Mouse (Mus musculus) layer of hippocampus, postnatal 36 days (tissue): ENCODE measurements around the gene Lce1g. TPM values are rescaled to one million over a fixed set of nuclear protein-coding genes. Genes with fewer than 3 reads are reported as not detected.

Experiments
- DNase-seq, 2 experiments: peaks; one replicate each; pipeline ENCODE4 v3.0.0; 2022
- total RNA-seq, 2 experiments: library from RNA; stranded (reverse); gene quantifications; 2 replicates each; pipeline ENCODE4 v1.2.3; 2021

Lce1g gene
- not detected for total RNA-seq

DNA sequence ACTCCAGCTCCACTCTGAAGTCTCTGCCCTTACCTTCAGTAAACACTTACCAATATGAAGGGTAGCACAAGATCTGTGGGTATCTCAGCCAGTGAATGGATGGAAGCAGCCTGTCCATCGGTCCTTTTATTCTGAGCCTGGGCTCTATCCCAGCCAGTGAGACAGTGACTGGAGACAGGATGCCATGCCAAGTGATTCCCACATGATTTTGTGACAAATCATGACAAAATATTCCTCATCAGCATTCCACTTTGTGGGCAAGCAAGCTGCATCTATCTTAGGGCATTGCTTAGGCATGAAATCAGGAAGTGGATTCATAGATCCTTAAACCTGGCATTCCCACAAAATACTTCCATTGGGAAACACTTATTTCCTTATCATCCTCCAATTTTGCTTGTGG, at the start of gene Lce1g:
TSS of gene Lce1g (minus strand) at position 101 of the 400 bp plus-strand sequence.
- no peak for DNase-seq

- DNase-seq, result no peak
Observed at GRCm38 (mm10) chr3:92790414-92790813, 38.3 kb upstream of the Lce1g start, which contains the start of gene Lce1j. Gene Lce1j (minus strand): TSS chr3:92790514.

DNA sequence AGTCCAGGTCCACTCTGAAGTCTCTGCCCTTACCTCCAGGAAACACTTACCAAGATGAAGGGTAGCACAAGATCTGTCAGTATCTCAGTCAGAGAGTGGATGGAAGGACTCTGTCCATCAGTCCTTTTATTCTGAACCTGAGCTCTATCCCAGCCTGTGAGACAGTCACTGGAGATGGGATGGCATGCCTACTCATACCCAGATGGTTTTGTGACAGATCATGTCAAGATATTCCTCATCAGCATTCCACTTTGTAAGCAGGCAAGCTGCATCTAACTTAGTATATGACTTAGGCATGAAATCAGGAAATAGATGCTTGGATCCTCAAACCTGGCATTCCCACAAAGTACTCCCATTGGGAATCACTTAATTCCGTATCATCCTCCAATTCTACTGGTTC, 26.7 kb upstream of the Lce1g start, which contains the start of gene Lce1i:
TSS of gene Lce1i (minus strand) at position 101 of the 400 bp plus-strand sequence.
- DNase-seq, result no peak

DNA sequence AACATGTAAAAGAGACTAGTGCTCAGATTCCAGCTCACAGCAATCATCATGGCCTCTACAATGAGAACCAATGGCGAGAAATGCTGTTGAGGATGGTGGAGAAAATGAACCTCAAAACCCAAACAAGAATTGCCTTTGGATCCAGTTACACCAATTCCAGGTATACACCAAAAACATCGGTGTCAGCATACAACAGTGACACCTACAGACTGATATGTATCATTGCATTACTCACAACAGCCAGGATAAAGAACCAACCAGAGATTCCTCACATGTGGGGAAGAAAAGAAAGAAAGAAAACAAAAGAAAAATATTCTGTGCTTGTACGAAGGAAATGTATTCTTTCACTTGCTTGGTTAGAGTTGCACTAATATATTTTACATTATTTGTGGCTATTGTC, 19.4 kb upstream of the Lce1g start:
- DNase-seq, result no peak

- no peak for DNase-seq
Observed at GRCm38 (mm10) chr3:92764965-92765364, 12.8 kb upstream of the Lce1g start, which contains the start of gene Lce1h. Gene Lce1h (minus strand): TSS chr3:92765065.

- DNase-seq, result no peak
Observed at GRCm38 (mm10) chr3:92753197-92753596, 1.1 kb upstream of the Lce1g start.

GRCm38 (mm10) chr3:92738996-92739395, 13.1 kb downstream of the Lce1g start, which contains the start of gene Gm38119:
Gene Gm38119 (minus strand): TSS chr3:92739096.
- DNase-seq, result no peak

GRCm38 (mm10) chr3:92722631-92723030, 29.5 kb downstream of the Lce1g start:
- no peak for DNase-seq

DNA sequence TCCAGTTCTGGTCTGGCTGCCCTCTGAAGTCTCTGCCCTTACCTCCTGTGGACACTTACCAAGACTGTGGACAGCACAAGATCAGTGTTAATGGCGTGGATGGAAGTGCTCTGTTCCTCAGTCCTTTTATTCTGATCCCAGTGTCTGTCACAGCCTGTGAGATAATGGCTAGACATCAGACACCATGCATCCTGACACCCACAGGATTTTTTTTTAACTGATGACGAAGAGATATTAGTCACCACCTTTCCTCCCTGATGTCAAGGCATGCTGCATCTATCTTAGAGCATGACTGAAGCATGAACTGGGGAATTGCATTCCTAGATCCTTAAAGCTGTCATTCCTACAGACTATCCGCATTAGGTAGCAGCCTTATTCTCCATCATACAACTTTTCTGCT, 31.9 kb downstream of the Lce1g start, which contains the start of gene Lce1f:
TSS of gene Lce1f (minus strand) at position 101 of the 400 bp plus-strand sequence.
- DNase-seq, result no peak

DNA sequence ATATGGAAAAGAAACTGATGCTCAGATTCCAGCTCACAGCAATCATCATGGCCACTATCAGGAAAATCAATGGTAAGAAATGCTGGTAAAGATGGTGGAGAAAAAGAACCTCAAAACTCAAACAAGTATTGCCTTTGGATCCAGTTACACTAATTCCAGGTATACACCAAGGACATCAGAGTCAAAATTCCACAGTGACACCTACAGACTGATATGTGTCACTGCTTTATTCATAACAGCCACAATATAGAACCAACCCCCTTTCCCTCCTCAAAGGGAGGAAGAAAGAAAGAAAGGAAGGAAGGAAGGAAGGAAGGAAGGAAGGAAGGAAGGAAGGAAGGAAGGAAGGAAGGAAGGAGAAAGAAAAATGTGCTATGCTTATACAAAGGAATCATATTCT, 37.0 kb downstream of the Lce1g start:
- DNase-seq, result no peak

GRCm38 (mm10) chr3:92708974-92709373, 43.2 kb downstream of the Lce1g start, which contains the start of gene Lce1e:
Gene Lce1e (minus strand): TSS chr3:92709074.
- DNase-seq, result no peak

Other genes with a start within 250 kb of the Lce1g start
- gene 2310046K23Rik, start 217.8 kb downstream of the Lce1g start, total RNA-seq, result not detected
- not detected for gene Ivl, start 178.6 kb downstream of the Lce1g start, total RNA-seq
- gene Smcp, start 163.3 kb downstream of the Lce1g start, total RNA-seq, result not detected
- not detected for gene 2210017I01Rik, start 144.8 kb downstream of the Lce1g start, total RNA-seq
- gene Lce6a, start 130.7 kb downstream of the Lce1g start, total RNA-seq, result not detected
- gene Lce1a1, start 104.0 kb downstream of the Lce1g start, total RNA-seq, result not detected
- gene Lce1b, start 95.4 kb downstream of the Lce1g start, total RNA-seq, result not detected
- not detected for gene Lce1a2, start 82.0 kb downstream of the Lce1g start, total RNA-seq
- gene Lce1c, start 73.1 kb downstream of the Lce1g start, total RNA-seq, result not detected
- not detected for gene Lce1d, start 65.1 kb downstream of the Lce1g start, total RNA-seq
- not detected for gene Lce1e, start 43.3 kb downstream of the Lce1g start, total RNA-seq
- gene Lce1f, start 32.0 kb downstream of the Lce1g start, total RNA-seq, result not detected
- gene Gm38119, start 13.2 kb downstream of the Lce1g start, total RNA-seq, result not detected
- not detected for gene Lce1h, start 12.7 kb upstream of the Lce1g start, total RNA-seq
- not detected for gene Lce1i, start 26.6 kb upstream of the Lce1g start, total RNA-seq
- not detected for gene Lce1j, start 38.2 kb upstream of the Lce1g start, total RNA-seq
- gene Lce1k, start 55.6 kb upstream of the Lce1g start, total RNA-seq, result not detected
- gene Kprp, start 74.9 kb upstream of the Lce1g start, total RNA-seq, result not detected
- not detected for gene Lce1l, start 98.9 kb upstream of the Lce1g start, total RNA-seq
- gene 2310050C09Rik, start 117.9 kb upstream of the Lce1g start, total RNA-seq, result not detected
- gene Lce3a, start 173.9 kb upstream of the Lce1g start, total RNA-seq, result not detected
- gene Lce3b, start 180.6 kb upstream of the Lce1g start, total RNA-seq, result not detected
- gene Lce3c, start 192.1 kb upstream of the Lce1g start, total RNA-seq, result not detected
- not detected for gene Lce3d, start 205.1 kb upstream of the Lce1g start, total RNA-seq
- gene Lce3e, start 214.7 kb upstream of the Lce1g start, total RNA-seq, result not detected
- gene Lce3f, start 239.9 kb upstream of the Lce1g start, total RNA-seq, result not detected